Mouse (Mus musculus) kidney, adult 2 months (tissue): ENCODE data around the gene Ngly1.

ENCODE experiments used
- CTCF ChIP-seq: fragments of 200-500 bp; conservative IDR thresholded peaks from 2 replicates; pipeline ENCODE4 v1.5.1; 2011; ENCODE audit warnings: low read depth, mild to moderate bottlenecking, control low read depth, low read length, moderate library complexity, mixed read lengths; ENCODE audit not compliant: insufficient read depth, insufficient read length
- POLR2A ChIP-seq: fragments of 200-500 bp; IDR thresholded peaks from one replicate; pipeline ENCODE4 v1.6.1; 2011; ENCODE audit warnings: low read depth, low read length, control low read depth

GRCm38 (mm10) chr14:16325208-16325607 lies 76.1 kb downstream of the Ngly1 start:
- TF ChIP-seq CTCF (no peak), POLR2A (no peak)
